Mouse (Mus musculus) cortical plate, adult 2 months (tissue): ENCODE results near the gene Cnrip1.

Source experiments
- CTCF ChIP-seq: fragments of 200-500 bp; IDR thresholded peaks from 2 replicates; pipeline ENCODE4 v1.5.1; 2011; ENCODE audit warnings: mild to moderate bottlenecking, control low read depth, low read length; ENCODE audit not compliant: insufficient read depth; ENCODE audit errors: extremely low read depth
- POLR2A ChIP-seq: fragments of 200-500 bp; IDR thresholded peaks from 2 replicates; pipeline ENCODE4 v1.6.1; 2011; ENCODE audit warnings: mild to moderate bottlenecking, low read length, control low read depth; ENCODE audit not compliant: insufficient read depth; ENCODE audit errors: extremely low read depth

DNA sequence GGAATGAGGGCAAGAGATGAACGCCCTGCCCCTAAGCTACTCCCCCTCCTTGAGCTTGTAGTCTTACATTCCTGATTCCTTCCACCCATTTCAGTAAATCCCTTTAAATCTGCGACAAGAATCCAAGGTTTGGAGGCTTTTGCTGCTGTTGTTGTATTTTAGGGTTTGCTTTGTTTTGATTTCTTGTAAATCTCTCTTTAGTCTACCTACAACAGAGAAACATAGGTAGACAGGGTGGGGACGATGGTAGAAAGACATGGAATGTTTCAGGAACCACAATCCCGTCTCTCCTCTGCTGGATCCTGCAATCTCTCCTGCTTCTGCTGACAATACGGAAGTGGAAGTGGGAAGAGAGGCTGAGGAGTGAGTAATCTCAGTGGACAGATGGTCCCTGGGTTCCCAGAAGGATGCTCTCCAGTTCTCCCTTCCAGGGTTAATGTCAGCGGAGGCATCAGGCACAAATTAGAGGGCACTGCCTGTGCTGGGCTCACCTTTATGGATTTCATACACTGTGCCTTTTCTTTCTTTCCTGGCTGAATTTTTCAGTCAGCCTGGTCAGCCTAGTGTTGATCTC, 1.2 kb downstream of the Cnrip1 start:
- no peak for TF ChIP-seq CTCF
- no peak; the same call in 1 of the 2 replicates for TF ChIP-seq POLR2A
